Mouse (Mus musculus) embryonic facial prominence, embryonic 11.5 days (tissue): ENCODE measurements around the gene Zfp53. TPM values are rescaled to one million over a fixed set of nuclear protein-coding genes. Genes with fewer than 3 reads are reported as not detected.
"Not testable (repeated sequence)": the region's sequence is repeated elsewhere in the genome, so short reads cannot be mapped to it uniquely, and the experiment has no call there.

ENCODE experiments used
- ATAC-seq: fragments of 200-750 bp; cut with Nextera tagmentation; replicated peaks from 2 replicates; pipeline ENCODE4 v1.8.0; 2017; ENCODE audit warnings: low read depth; ENCODE audit not compliant: insufficient number of reproducible peaks, low FRiP score, low TSS enrichment
- DNase-seq: peaks from one replicate; pipeline ENCODE4 v3.0.0-alpha.2; 2015; ENCODE audit warnings: low spot score
- H3K27ac ChIP-seq: fragments of 300-500 bp; sonication (generic); replicated peaks from 2 replicates; pipeline ENCODE4 v1.5.1; 2014; ENCODE audit warnings: mild to moderate bottlenecking, low read depth, low read length, control low read depth
- H3K27me3 ChIP-seq: fragments of 300-500 bp; sonication (generic); 2 replicates; pipeline ENCODE4 v1.6.1; 2014; ENCODE audit warnings: mild to moderate bottlenecking, low read length, moderate library complexity, mixed read lengths; ENCODE audit not compliant: control insufficient read depth, insufficient read depth
- H3K36me3 ChIP-seq: fragments of 300-500 bp; sonication (generic); replicated peaks from 2 replicates; pipeline ENCODE4 v1.6.1; 2014; ENCODE audit warnings: low read depth, mild to moderate bottlenecking, low read length, moderate library complexity, mixed read lengths; ENCODE audit not compliant: control insufficient read depth, insufficient read depth
- H3K4me1 ChIP-seq: fragments of 300-500 bp; sonication (generic); 2 replicates; pipeline ENCODE4 v1.6.1; 2014; ENCODE audit warnings: low read length, mixed read lengths; ENCODE audit not compliant: control insufficient read depth, insufficient read depth
- H3K4me2 ChIP-seq: fragments of 300-500 bp; sonication (generic); 2 replicates; pipeline ENCODE4 v1.6.1; 2014; ENCODE audit warnings: low read depth, mild to moderate bottlenecking, control low read depth, low read length, moderate library complexity
- H3K4me3 ChIP-seq: fragments of 300-500 bp; sonication (generic); 2 replicates; pipeline ENCODE4 v1.5.1; 2014; ENCODE audit warnings: low read depth, low read length, control low read depth
- H3K9ac ChIP-seq: fragments of 300-500 bp; sonication (generic); replicated peaks from 2 replicates; pipeline ENCODE4 v1.6.1; 2014; ENCODE audit warnings: mild to moderate bottlenecking, control low read depth, low read length
- H3K9me3 ChIP-seq: fragments of 300-500 bp; sonication (generic); replicated peaks from 2 replicates; pipeline ENCODE4 v1.6.1; 2016; ENCODE audit warnings: mild to moderate bottlenecking, low read length, inconsistent platforms, mixed read lengths; ENCODE audit not compliant: control insufficient read depth
- WGBS: fragments of 180-500 bp; shearing (Covaris S2); extraction: QIAGEN DNeasy Blood & Tissue Kit; methylation state at CpG from one replicate; pipeline ENCODE4 v1.1.7; 2014; 5-methylcytosine and 5-hydroxymethylcytosine counted together
- polyA plus RNA-seq: library from polyadenylated mRNA; unstranded; fragments of >200 nt; fragmentation: Nextera tagmentation; extraction: Ambion mirVana; gene quantifications from 2 replicates; pipeline ENCODE4 v1.2.1, GENCODE M21; 2014

Gene Zfp53
- polyA plus RNA-seq, 1 experiment from 2014 or later = 10.4 TPM

- H3K27me3 ChIP-seq, H3K27ac ChIP-seq, H3K9me3 ChIP-seq, H3K4me2 ChIP-seq, H3K4me1 ChIP-seq, H3K9ac ChIP-seq, H3K36me3 ChIP-seq, ATAC-seq, DNase-seq, H3K4me3 ChIP-seq: not testable (repeated sequence)
- 21% methylated on average over 9 of the region's 10 CpGs for WGBS
These were observed 14.1 kb upstream of the Zfp53 start for GRCm38 (mm10) chr17:21474729-21475128.

GRCm38 (mm10) chr17:21475290-21475689 lies 13.5 kb upstream of the Zfp53 start:
- ATAC-seq, H3K27ac ChIP-seq, H3K9ac ChIP-seq, H3K36me3 ChIP-seq, DNase-seq, H3K4me1 ChIP-seq, H3K4me3 ChIP-seq, H3K4me2 ChIP-seq, H3K9me3 ChIP-seq, H3K27me3 ChIP-seq: not testable (repeated sequence)
- WGBS = 100% methylated on average over 1 of the region's 1 CpGs

- H3K9ac ChIP-seq, H3K27me3 ChIP-seq, ATAC-seq, H3K4me3 ChIP-seq, H3K9me3 ChIP-seq, H3K27ac ChIP-seq, DNase-seq, H3K4me1 ChIP-seq, H3K4me2 ChIP-seq, H3K36me3 ChIP-seq: not testable (repeated sequence)
- 91% methylated on average over 4 of the region's 9 CpGs for WGBS
These were observed 12.4 kb upstream of the Zfp53 start for GRCm38 (mm10) chr17:21476351-21476750.

GRCm38 (mm10) chr17:21478103-21478777 lies 10.6 kb upstream of the Zfp53 start:
- H3K36me3 ChIP-seq, DNase-seq, H3K9ac ChIP-seq, ATAC-seq, H3K4me3 ChIP-seq, H3K27me3 ChIP-seq, H3K4me2 ChIP-seq, H3K9me3 ChIP-seq, H3K4me1 ChIP-seq, H3K27ac ChIP-seq: not testable (repeated sequence)
- WGBS = 86% methylated on average over 10 of the region's 10 CpGs

- ATAC-seq (no peak), DNase-seq (no peak)
- Histone ChIP-seq H3K36me3 (no peaks in the 10 kb centered on the region), H3K4me3 (peak overlapping the region; percentile 75), H3K9ac (peak overlapping the region; percentile 77; the same call in 1 of the 2 replicates), H3K4me2 (peak overlapping the region; percentile 61), H3K9me3 (no peaks in the 10 kb centered on the region), H3K27me3 (no peaks in the 10 kb centered on the region), H3K27ac (no peak overlapping the region), H3K4me1 (no peaks in the 10 kb centered on the region)
- 24% methylated on average over 8 of the region's 8 CpGs for WGBS
These were observed 753 bp downstream of the Zfp53 start for GRCm38 (mm10) chr17:21489500-21490001.

- Histone ChIP-seq H3K27me3 (no peaks in the 10 kb centered on the region), H3K4me2 (no peak overlapping the region), H3K4me1 (no peaks in the 10 kb centered on the region), H3K36me3 (peaks cover 2% of the 10 kb centered on the region; the same call in 1 of the 2 replicates), H3K4me3 (no peak overlapping the region), H3K27ac (no peak overlapping the region), H3K9me3 (no peaks in the 10 kb centered on the region), H3K9ac (no peak overlapping the region)
- DNase-seq (no peak), ATAC-seq (no peak)
- 86% methylated on average over 1 of the region's 1 CpGs for WGBS
These were observed 12.6 kb downstream of the Zfp53 start for GRCm38 (mm10) chr17:21501365-21501764.

GRCm38 (mm10) chr17:21504524-21504923 lies 15.7 kb downstream of the Zfp53 start:
- no peak overlapping the region for H3K9ac ChIP-seq
- no peaks in the 10 kb centered on the region for H3K27me3 ChIP-seq
- ATAC-seq (no peak), DNase-seq (no peak)
- H3K9me3 ChIP-seq = no peaks in the 10 kb centered on the region
- peaks cover 2% of the 10 kb centered on the region; the same call in 1 of the 2 replicates for H3K36me3 ChIP-seq
- H3K4me3 ChIP-seq = no peak overlapping the region
- H3K4me2 ChIP-seq = no peak overlapping the region
- 92% methylated on average over 1 of the region's 1 CpGs for WGBS
- H3K27ac ChIP-seq = no peak overlapping the region
- H3K4me1 ChIP-seq = no peaks in the 10 kb centered on the region

GRCm38 (mm10) chr17:21506258-21506657 lies 17.5 kb downstream of the Zfp53 start:
- Histone ChIP-seq H3K27me3 (no peaks in the 10 kb centered on the region), H3K4me1 (no peaks in the 10 kb centered on the region), H3K9ac (no peak overlapping the region), H3K4me2 (no peak overlapping the region), H3K9me3 (no peaks in the 10 kb centered on the region), H3K36me3 (peaks cover 2% of the 10 kb centered on the region; the same call in 1 of the 2 replicates), H3K4me3 (no peak overlapping the region), H3K27ac (no peak overlapping the region)
- ATAC-seq (no peak), DNase-seq (no peak)
- 96% methylated on average over 3 of the region's 3 CpGs for WGBS
